18 mouse cellular contexts compared by ENCODE assay signal in the genomic region with DNA sequence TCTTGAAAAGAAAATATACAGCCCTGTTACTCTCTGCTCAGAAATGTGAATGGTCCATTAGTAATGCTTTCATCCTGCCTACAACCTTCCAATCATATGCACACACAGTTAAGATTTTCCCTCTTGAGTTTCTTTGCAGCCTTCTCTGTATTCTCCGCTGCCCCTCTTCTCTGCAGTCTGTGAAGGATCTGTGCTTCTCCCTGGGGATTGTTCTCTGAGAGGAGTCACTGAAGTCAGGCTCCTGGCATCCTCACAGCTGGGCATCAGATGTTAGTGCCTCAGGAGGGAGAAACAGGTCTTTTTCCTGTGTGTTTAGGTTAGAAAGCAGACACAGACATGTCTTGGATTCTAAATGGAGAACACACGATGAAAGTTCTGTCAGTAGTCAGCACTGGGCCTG.
"Had no signal": no experiment of that assay in that cellular context is flagged by ENCODE, and none has a peak within 500 bp of the region (broad histone marks: within the 10 kb centered on the region; RNA-seq: fewer than 3 reads in every experiment).

No protein-coding gene starts in this region.

- H3K4me2 ChIP-seq: kidney, embryonic 15.5 days; limb, embryonic 13.5 days; liver, embryonic 15.5 days; midbrain, embryonic 13.5 days; neural tube, embryonic 12.5 days had no signal

- H3K4me3 ChIP-seq: kidney, embryonic 15.5 days; limb, embryonic 13.5 days; liver, embryonic 15.5 days; megakaryocyte, embryonic 14.5 days; midbrain, embryonic 13.5 days; myocyte; neural tube, embryonic 12.5 days had no signal

- H3K9me3 ChIP-seq: kidney, embryonic 15.5 days; limb, embryonic 13.5 days; liver, embryonic 15.5 days; megakaryocyte, embryonic 14.5 days; midbrain, embryonic 13.5 days; neural tube, embryonic 12.5 days had no signal

- DNase-seq: kidney, adult 18-20 months; kidney, postnatal 25 days; left cerebral cortex, postnatal 4 days; lung, adult 2 months; lung, postnatal 14 days; retina, postnatal 1 day; right cerebral cortex, postnatal 4 days; spleen, adult 18-20 months; thymus, adult 18-20 months; thymus, postnatal 14 days had no signal

- H3K27me3 ChIP-seq: kidney, embryonic 15.5 days; limb, embryonic 13.5 days; liver, embryonic 15.5 days; megakaryocyte, embryonic 14.5 days; midbrain, embryonic 13.5 days; neural tube, embryonic 12.5 days had no signal

- H3K9ac ChIP-seq: kidney, embryonic 15.5 days; limb, embryonic 13.5 days; liver, embryonic 15.5 days; midbrain, embryonic 13.5 days; neural tube, embryonic 12.5 days had no signal

- ATAC-seq: midbrain, embryonic 13.5 days had no signal

- H3K36me3 ChIP-seq: kidney, embryonic 15.5 days; limb, embryonic 13.5 days; liver, embryonic 15.5 days; midbrain, embryonic 13.5 days; neural tube, embryonic 12.5 days had no signal

- H3K4me1 ChIP-seq: kidney, embryonic 15.5 days; limb, embryonic 13.5 days; liver, embryonic 15.5 days; megakaryocyte, embryonic 14.5 days; midbrain, embryonic 13.5 days; neural tube, embryonic 12.5 days had no signal

- H3K27ac ChIP-seq: kidney, embryonic 15.5 days; limb, embryonic 13.5 days; liver, embryonic 15.5 days; macrophage; midbrain, embryonic 13.5 days; neural tube, embryonic 12.5 days had no signal
